9 mouse cellular contexts compared by ENCODE assay signal in genomic region chr1:181014731-181015500, GRCm38 (mm10). TPM values are rescaled to one million over a fixed set of nuclear protein-coding genes. Genes with fewer than 3 reads are reported as not detected.
DNase-seq lines count a peak whose midpoint lies in the region; ATAC-seq and TF ChIP-seq lines count a peak whose summit lies in the region.
"Had no signal": no experiment of that assay in that cellular context is flagged by ENCODE, and none has a peak within 500 bp of the region (broad histone marks: within the 10 kb centered on the region; RNA-seq: fewer than 3 reads in every experiment).

No protein-coding gene starts in this region.

- DNase-seq in layer of hippocampus, adult 2 months (ENCODE audit: low spot score in 2 of 2), result no peak
- no peak for DNase-seq in layer of hippocampus, adult 18-20 months (ENCODE audit: low spot score in 2 of 2)
- peak; percentile 69 for DNase-seq in adrenal gland, postnatal 10 days
- peak; percentile 78 to 82 for DNase-seq in gastrocnemius, postnatal 36 days
- DNase-seq in kidney, postnatal 4 days, result peak; percentile 80 to 85
- peak; percentile 31 for DNase-seq in testis, postnatal 14 days (ENCODE audit: low spot score)

- intact Hi-C loops in gastrocnemius, postnatal 36 days (cut with DNase I), result no loop called here

- H3K27ac ChIP-seq in layer of hippocampus, adult 2 months, result peak overlapping the region; percentile 88
- H3K27ac ChIP-seq in forebrain, embryonic 16.5 days (ENCODE audit: low read length), result no peak overlapping the region
- H3K27ac ChIP-seq in midbrain, embryonic 15.5 days, result no peak overlapping the region

- 66% methylated on average over 6 of the region's 6 CpGs for WGBS in forebrain, embryonic 16.5 days
- 79% methylated on average over 6 of the region's 6 CpGs for WGBS in midbrain, embryonic 15.5 days

- no peak overlapping the region for H3K9ac ChIP-seq in forebrain, embryonic 16.5 days (replicated peaks; ENCODE audit: low read depth, low read length)
- H3K9ac ChIP-seq in midbrain, embryonic 15.5 days, result no peak overlapping the region

- no peaks in the 10 kb centered on the region for H3K36me3 ChIP-seq in forebrain, embryonic 16.5 days (ENCODE audit: control insufficient read depth, insufficient read depth)
- no peaks in the 10 kb centered on the region for H3K36me3 ChIP-seq in midbrain, embryonic 15.5 days (replicated peaks)

- no peak overlapping the region for H3K4me3 ChIP-seq in layer of hippocampus, adult 2 months
- no peak overlapping the region for H3K4me3 ChIP-seq in forebrain, embryonic 16.5 days (replicated peaks; ENCODE audit: low read length)
- no peak overlapping the region for H3K4me3 ChIP-seq in midbrain, embryonic 15.5 days

- no peak for TF ChIP-seq CTCF in layer of hippocampus, adult 2 months (conservative IDR thresholded peaks at IDR 0.05)

- H3K4me2 ChIP-seq in forebrain, embryonic 16.5 days (ENCODE audit: low read length), result no peak overlapping the region
- no peak overlapping the region for H3K4me2 ChIP-seq in midbrain, embryonic 15.5 days

- no peaks in the 10 kb centered on the region for H3K9me3 ChIP-seq in forebrain, embryonic 16.5 days (ENCODE audit: control insufficient read depth, low read length)
- no peaks in the 10 kb centered on the region for H3K9me3 ChIP-seq in midbrain, embryonic 15.5 days

- H3K4me1 ChIP-seq in forebrain, embryonic 16.5 days (replicated peaks; ENCODE audit: control insufficient read depth, insufficient read depth, low read length), result peaks cover 10% of the 10 kb centered on the region; the same call in 1 of the 2 replicates
- peaks cover 10% of the 10 kb centered on the region for H3K4me1 ChIP-seq in midbrain, embryonic 15.5 days

- ATAC-seq in forebrain, embryonic 16.5 days, result no peak
- no peak for ATAC-seq in midbrain, embryonic 15.5 days (replicated peaks)

- H3K27me3 ChIP-seq in forebrain, embryonic 16.5 days (replicated peaks; ENCODE audit: control insufficient read depth, insufficient read depth, low read length), result no peaks in the 10 kb centered on the region; the same call in 1 of the 2 replicates
- peaks cover 4% of the 10 kb centered on the region; the same call in 1 of the 2 replicates for H3K27me3 ChIP-seq in midbrain, embryonic 15.5 days (replicated peaks)

RNA-seq across cellular contexts. Expression of gene Ephx1, which starts 5.8 kb away (rescaled TPM):
- 10 to 100 TPM; 30.2 to 30.3 TPM for total RNA-seq in layer of hippocampus, adult 2 months (2021)
- total RNA-seq in layer of hippocampus, adult 18-20 months (2021), result 10 to 100 TPM; 32.2 to 33.3 TPM
- total RNA-seq in adrenal gland, postnatal 10 days (2021), result 10 to 100 TPM; 61.5 to 67.2 TPM
- 10 to 100 TPM; 10.9 to 16.6 TPM for total RNA-seq in gastrocnemius, postnatal 36 days (2021)
- 5.5 and 6.6 TPM in 2 replicates for polyA plus RNA-seq in forebrain, embryonic 16.5 days (2015; fragmentation: Nextera tagmentation; extraction: Ambion mirVana)
- polyA plus RNA-seq in midbrain, embryonic 15.5 days (2015; fragmentation: Nextera tagmentation; extraction: Ambion mirVana), result 5.9 and 6.0 TPM in 2 replicates

RNA-seq across cellular contexts. Expression of gene 9130409I23Rik, which starts 36.1 kb away (rescaled TPM):
- under 1 TPM in 1 of 2 experiments, not detected in 1; 0.17 TPM for total RNA-seq in layer of hippocampus, adult 2 months (2021)
- not detected for total RNA-seq in layer of hippocampus, adult 18-20 months (2021)
- under 1 TPM in 1 of 2 experiments, not detected in 1; 0.12 TPM for total RNA-seq in adrenal gland, postnatal 10 days (2021)
- not detected for total RNA-seq in gastrocnemius, postnatal 36 days (2021)
- polyA plus RNA-seq in forebrain, embryonic 16.5 days (2015; fragmentation: Nextera tagmentation; extraction: Ambion mirVana), result not detected in 2 replicates
- polyA plus RNA-seq in midbrain, embryonic 15.5 days (2015; fragmentation: Nextera tagmentation; extraction: Ambion mirVana), result not detected in 2 replicates
- polyA plus RNA-seq: neural tube, embryonic 11.5 days had no signal

Comparison
In these comparisons a context has a peak if more than half of its experiments do, and no peak if none do; other contexts are left out.
1. DNase-seq: peak in adrenal gland, postnatal 10 days (single experiment), gastrocnemius, postnatal 36 days (2 of 2), kidney, postnatal 4 days (2 of 2) and testis, postnatal 14 days (single experiment); none in layer of hippocampus, adult 2 months (0 of 2) and layer of hippocampus, adult 18-20 months (0 of 2).